Mouse (Mus musculus) forebrain, embryonic 10.5 days (tissue): ENCODE data around the gene Mettl3. TPM values are rescaled to one million over a fixed set of nuclear protein-coding genes. Genes with fewer than 3 reads are reported as not detected.
A peak's percentile ranks its signal among the peaks of the same experiment; 100 is the strongest.

Experiments used
- DNase-seq: peaks from one replicate; pipeline ENCODE4 v3.0.0-alpha.2; 2017; ENCODE audit warnings: low spot score; ENCODE audit errors: extremely low spot score
- H3K27ac ChIP-seq: fragments of 300-500 bp; sonication (generic); 2 replicates; pipeline ENCODE4 v1.5.1; 2016; ENCODE audit warnings: mild to moderate bottlenecking
- H3K27me3 ChIP-seq: fragments of 300-500 bp; sonication (generic); 2 replicates; pipeline ENCODE4 v1.6.1; 2016; ENCODE audit warnings: mild to moderate bottlenecking; ENCODE audit not compliant: poor library complexity, severe bottlenecking
- H3K36me3 ChIP-seq: fragments of 300-500 bp; sonication (generic); replicated peaks from 2 replicates; pipeline ENCODE4 v1.6.1; 2016; ENCODE audit warnings: mild to moderate bottlenecking, moderate library complexity
- H3K4me1 ChIP-seq: fragments of 300-500 bp; sonication (generic); 2 replicates; pipeline ENCODE4 v1.6.1; 2016
- H3K4me3 ChIP-seq: fragments of 300-500 bp; sonication (generic); 2 replicates; pipeline ENCODE4 v1.5.1; 2016; ENCODE audit warnings: mild to moderate bottlenecking, moderate library complexity
- H3K9me3 ChIP-seq: fragments of 300-500 bp; sonication (generic); 2 replicates; pipeline ENCODE4 v1.6.1; 2016; ENCODE audit warnings: mild to moderate bottlenecking, moderate library complexity
- WGBS: fragments of 180-500 bp; shearing (Covaris S2); methylation state at CpG from one replicate; pipeline ENCODE4 v1.1.7; 2016; 5-methylcytosine and 5-hydroxymethylcytosine counted together
- polyA plus RNA-seq: library from polyadenylated mRNA; unstranded; fragments of >200 nt; fragmentation: Nextera tagmentation; extraction: Ambion mirVana; gene quantifications from 2 replicates; pipeline ENCODE4 v1.2.1, GENCODE M21; 2016

Gene Mettl3
- 64.4 and 69.9 TPM in 2 replicates for polyA plus RNA-seq

DNA sequence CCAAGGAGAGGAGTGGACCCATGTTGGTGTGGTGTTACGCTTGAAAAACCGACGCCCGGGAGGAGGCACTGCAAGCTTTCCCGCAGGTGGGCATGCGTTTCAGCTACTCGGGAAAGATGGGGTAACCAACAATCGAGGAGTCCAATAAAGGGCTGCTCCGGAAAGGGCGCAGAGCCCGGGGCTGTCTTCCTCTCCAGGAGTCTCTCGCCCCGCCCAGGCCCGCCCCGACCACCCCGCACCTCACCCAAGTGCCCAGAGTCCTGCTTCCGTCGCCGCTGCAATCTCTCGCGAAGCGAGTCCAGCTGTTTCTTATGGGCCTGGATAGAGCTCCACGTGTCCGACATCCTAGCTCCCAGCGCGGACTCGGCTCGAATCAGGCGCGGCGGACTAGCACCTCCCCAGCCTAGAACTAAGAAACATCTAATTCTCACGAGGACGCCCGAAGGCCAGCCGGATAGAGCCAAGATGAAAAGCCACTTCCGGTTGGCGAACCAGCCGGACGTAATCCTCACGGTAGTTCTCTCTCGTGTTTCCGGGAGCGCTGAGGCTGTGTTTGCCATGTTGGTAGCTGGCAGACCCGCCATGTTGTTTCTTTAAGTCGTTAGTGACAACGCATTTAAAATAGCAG is at the start of gene Mettl3:
TSS of gene Mettl3 (minus strand) at position 485 of the 628 bp plus-strand sequence.
- Histone ChIP-seq H3K36me3 (peaks cover 33% of the 10 kb centered on the region), H3K4me3 (peak within 1 kb of the TSS; percentile 80), H3K27ac (peak within 1 kb of the TSS; percentile 95), H3K4me1 (peaks cover 17% of the 10 kb centered on the region), H3K27me3 (no peaks in the 10 kb centered on the region), H3K9me3 (no peaks in the 10 kb centered on the region)
- DNase-seq: peak; percentile 93
- 1% methylated on average over 46 of the region's 46 CpGs for WGBS

DNA sequence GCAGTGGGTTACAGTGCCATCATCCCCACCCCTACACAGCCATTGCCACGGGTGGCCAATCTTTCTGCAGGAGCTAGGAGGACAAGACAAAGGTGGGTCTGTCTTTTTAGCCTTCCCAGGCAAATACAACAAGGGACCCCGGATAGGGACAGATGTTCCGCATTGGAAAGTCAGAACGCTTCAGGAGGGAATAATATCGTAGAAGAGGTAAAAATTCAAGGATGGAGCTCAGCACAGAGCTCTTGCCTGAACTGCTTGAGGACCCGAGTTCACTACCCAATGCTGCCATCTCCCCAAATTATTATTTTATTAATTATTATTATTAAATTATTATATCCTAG is 34.6 kb upstream of the Mettl3 start:
- 82% methylated on average over 6 of the region's 6 CpGs for WGBS
- Histone ChIP-seq H3K9me3 (no peaks in the 10 kb centered on the region; the same call in 1 of the 2 replicates), H3K4me1 (peaks cover 11% of the 10 kb centered on the region; the same call in 1 of the 2 replicates), H3K4me3 (no peak overlapping the region), H3K36me3 (no peaks in the 10 kb centered on the region), H3K27me3 (no peaks in the 10 kb centered on the region), H3K27ac (no peak overlapping the region)
- no peak for DNase-seq

DNA sequence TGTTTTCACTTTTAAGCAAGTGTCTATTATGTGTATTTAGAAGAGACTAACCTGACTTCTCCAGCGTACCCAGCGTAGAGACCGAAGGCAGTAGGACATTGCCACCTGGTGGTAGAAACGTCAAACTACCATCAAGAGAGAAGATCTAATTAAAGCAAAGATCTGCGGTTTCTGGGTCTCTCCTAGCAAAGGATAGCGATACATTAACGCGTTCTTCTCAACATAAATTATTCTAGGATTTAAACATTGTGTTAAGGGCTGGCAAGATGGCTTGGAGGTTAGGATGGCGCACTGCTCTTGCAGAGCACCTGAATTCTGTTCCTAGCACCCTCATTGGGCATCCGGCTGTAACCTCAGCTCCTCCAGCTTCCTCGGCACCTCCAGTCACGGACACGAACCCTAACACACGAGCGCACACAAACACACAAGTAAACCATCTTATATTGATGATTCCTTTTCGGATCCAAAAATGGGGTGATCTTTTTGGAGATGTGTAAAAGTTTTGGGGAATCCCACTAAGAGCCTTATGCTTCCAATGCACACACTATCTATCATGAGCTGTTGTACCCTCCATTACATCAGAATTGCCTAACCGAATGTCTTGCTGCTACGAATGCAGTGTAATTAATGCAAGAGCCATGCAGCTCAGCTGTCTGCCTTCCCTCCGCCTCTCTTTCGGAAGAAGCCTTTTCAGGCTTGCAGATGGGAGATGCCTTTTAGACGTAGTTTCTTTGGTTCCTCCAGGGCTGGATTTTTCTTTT is 34.0 kb upstream of the Mettl3 start:
- 43% methylated on average over 21 of the region's 21 CpGs for WGBS
- no peak for DNase-seq
- no peak overlapping the region for H3K27ac ChIP-seq
- H3K4me3 ChIP-seq: peak overlapping the region; percentile 30; the same call in 1 of the 2 replicates
- H3K9me3 ChIP-seq: no peaks in the 10 kb centered on the region
- H3K36me3 ChIP-seq: no peaks in the 10 kb centered on the region
- peaks cover 14% of the 10 kb centered on the region; the same call in 1 of the 2 replicates for H3K4me1 ChIP-seq
- no peaks in the 10 kb centered on the region for H3K27me3 ChIP-seq

DNA sequence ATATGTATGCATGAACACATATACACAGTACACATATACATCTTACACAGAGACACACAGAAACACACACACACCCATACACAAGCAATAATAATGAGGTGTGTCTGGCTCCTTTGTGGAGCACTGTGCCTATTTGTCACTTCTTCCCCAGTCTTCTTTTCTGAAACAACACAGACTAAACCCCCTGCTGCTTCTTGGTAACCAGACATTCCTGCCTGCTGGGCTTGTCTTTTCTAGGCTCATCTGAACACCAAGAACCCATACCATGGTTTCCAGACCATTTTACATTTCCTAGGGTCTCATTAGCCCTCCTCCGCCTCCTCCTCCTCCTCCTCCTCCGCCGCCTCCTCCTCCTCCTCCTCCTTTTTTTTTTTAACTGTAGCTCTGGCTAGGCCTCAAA is 27.2 kb upstream of the Mettl3 start:
- Histone ChIP-seq H3K4me1 (peaks cover 51% of the 10 kb centered on the region), H3K9me3 (no peaks in the 10 kb centered on the region), H3K36me3 (no peaks in the 10 kb centered on the region), H3K27ac (peak overlapping the region; percentile 97), H3K4me3 (no peak overlapping the region), H3K27me3 (peaks cover 4% of the 10 kb centered on the region)
- DNase-seq: no peak
- WGBS: 45% methylated on average over 1 of the region's 3 CpGs

DNA sequence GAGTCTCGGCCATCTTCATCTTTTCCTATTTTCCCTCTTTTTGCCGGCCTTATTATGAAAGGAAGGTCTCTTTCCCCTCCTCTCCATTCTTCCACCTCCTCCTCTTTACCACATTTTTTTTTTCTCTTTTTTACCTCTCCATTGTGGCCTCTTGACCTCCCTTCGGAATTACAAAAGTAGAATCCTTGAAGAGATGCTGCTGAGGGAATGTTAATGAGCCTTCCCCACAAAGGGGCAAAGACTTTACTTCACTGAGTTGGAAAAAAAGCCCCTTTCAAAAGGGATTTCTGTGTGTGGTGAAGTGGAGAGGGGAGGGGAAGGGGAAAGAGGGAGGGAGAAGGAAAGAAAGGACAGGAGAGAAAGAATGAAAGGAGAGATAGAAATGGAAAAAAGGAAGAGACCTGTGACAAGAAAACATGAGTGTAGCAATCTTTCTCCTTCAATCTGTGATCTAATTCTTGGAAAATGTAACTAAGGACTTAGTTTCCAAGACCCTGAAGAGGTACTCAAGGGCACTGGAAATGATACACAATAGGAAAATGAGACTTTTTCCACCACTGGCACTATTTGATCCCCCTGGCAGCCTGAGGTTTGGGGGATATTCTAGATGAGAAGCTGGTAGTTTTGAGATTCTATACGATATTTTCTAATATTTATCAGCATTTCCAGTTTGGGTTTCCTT is 26.3 kb upstream of the Mettl3 start:
- no peaks in the 10 kb centered on the region for H3K9me3 ChIP-seq
- peaks cover 4% of the 10 kb centered on the region for H3K27me3 ChIP-seq
- H3K27ac ChIP-seq: peak overlapping the region; percentile 97
- WGBS: 6% methylated on average over 4 of the region's 4 CpGs
- H3K4me3 ChIP-seq: peak overlapping the region; percentile 31
- peaks cover 60% of the 10 kb centered on the region for H3K4me1 ChIP-seq
- no peaks in the 10 kb centered on the region for H3K36me3 ChIP-seq
- no peak for DNase-seq

DNA sequence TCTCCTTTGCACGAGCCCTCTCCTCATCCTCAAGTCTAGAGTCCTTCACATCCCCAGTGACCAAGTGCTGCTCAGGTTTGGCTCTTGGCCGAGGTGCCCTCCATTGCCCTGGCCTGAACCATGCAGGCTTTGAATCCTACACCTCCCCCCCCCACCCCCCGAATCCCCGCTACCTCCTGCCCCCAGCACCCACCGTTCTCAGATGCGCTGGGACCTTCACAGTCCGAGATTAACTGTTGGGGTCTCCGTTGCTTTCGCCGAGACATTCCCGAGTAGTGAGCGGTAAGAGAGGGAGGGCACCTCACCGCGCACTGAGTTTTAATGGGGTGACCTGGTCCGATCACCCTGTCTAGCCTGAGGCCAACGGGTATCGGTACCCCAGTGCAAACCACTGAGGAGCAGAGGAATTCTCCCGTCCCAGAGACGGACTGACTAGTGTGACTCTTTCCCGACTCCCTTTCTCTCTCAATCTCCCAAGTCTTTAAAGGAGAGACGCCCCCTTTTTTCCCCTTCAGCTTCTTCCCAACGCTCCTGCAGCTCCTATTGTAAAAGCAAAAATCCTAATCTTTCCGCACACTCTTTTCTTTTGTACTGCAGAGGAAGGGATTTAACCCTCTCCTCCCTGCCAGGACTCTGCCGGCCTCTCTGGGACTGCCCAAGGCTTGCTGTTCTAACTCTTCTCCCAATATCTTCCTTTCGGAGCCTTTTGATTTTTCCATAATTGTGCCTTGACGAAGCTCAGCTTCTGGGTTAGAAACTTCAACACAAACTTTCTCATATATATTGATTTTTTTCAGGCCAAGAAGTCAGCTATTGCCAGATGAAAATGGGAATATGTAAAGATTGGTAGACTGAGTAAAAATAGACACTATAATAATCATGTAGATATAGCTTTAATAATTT is 23.2 kb upstream of the Mettl3 start, which contains the start of gene Sall2:
TSS of gene Sall2 (minus strand) at position 853 of the 903 bp plus-strand sequence.
- peak within 1 kb of the TSS; percentile 97 for H3K27ac ChIP-seq
- WGBS: under 1% methylated on average over 26 of the region's 26 CpGs

DNA sequence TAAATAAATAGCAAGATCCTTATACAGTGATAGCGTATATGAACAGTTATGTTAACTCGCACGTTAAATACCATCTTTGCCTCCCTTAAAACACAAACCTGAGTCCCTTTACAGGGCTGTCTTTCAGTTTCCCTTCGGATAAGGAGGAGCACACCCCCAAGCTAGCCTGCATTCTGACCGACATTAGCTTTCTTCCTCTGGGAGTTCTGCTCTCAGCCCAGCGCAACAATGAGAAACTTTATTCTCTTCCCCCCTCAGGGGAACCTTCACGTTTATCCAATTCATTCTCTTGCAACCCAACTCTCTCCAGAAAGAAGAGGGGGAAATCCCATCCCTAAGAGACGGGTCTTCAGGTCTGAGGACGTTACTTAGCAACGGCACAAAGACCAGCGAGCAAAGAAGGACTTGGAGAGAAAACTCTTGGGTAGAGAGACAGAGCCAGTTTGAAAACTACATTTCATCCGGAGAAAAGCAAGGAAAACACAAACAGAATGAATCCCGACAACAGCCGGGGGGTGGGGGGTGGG is 22.5 kb upstream of the Mettl3 start:
- Histone ChIP-seq H3K36me3 (peaks cover 19% of the 10 kb centered on the region), H3K27me3 (peaks cover 4% of the 10 kb centered on the region), H3K4me1 (peaks cover 66% of the 10 kb centered on the region), H3K27ac (peak overlapping the region; percentile 97), H3K9me3 (no peaks in the 10 kb centered on the region), H3K4me3 (peak overlapping the region; percentile 79)
- peak; percentile 53 for DNase-seq
- under 1% methylated on average over 14 of the region's 14 CpGs for WGBS

More for the DNA sequence above, 23.2 kb upstream of the Mettl3 start, which contains the start of gene Sall2:
- Histone ChIP-seq H3K4me1 (peaks cover 72% of the 10 kb centered on the region), H3K4me3 (peak within 1 kb of the TSS; percentile 79), H3K9me3 (no peaks in the 10 kb centered on the region), H3K36me3 (peaks cover 12% of the 10 kb centered on the region), H3K27me3 (peaks cover 4% of the 10 kb centered on the region)
- peak; percentile 60 for DNase-seq

DNA sequence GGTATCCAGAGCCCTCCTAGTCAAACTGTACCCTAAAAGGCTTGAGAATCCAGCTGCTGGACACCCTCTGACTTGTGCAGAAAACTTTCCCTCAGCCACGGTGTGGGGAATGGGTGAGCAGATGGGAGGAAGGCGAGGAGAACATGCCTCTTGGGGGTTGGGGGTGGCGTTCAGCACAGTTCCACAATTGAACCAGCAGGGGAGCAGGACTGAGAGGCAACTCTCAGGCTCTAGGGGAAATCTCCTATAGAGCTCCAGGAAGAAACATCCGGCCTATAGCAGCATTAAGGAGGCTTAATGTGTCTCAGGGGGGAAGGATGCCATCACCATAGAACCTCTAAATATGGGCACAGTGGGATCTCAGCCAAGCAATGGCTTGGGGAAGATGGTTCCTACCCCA is 21.0 kb upstream of the Mettl3 start:
- WGBS: 2% methylated on average over 4 of the region's 4 CpGs
- peak overlapping the region; percentile 79 for H3K4me3 ChIP-seq

DNA sequence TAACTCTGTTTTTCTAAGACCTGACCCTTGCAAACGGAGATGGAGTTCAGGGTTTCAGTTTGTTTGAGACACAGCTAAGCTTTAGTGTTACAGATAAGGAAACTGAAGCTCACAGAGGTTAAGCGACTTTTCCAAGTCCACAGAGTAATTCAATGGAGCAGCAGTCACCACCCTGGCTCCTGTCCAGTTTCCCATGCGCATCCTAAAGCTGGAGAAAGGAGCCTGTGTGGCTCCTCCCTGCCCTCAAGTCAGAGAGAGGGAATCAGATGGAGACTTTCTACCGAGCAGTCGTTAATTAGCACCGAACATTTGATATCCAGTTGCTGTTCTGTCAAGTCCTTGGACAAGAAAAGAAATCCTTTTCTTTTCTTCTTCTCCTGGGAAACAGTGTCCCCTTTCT is 14.4 kb upstream of the Mettl3 start:
- H3K9me3 ChIP-seq: no peaks in the 10 kb centered on the region
- H3K27me3 ChIP-seq: no peaks in the 10 kb centered on the region
- H3K4me1 ChIP-seq: peaks cover 40% of the 10 kb centered on the region
- no peak overlapping the region for H3K4me3 ChIP-seq
- H3K27ac ChIP-seq: no peak overlapping the region
- WGBS: 74% methylated on average over 6 of the region's 6 CpGs
- peaks cover 55% of the 10 kb centered on the region for H3K36me3 ChIP-seq
- no peak for DNase-seq

More for the DNA sequence above, 21.0 kb upstream of the Mettl3 start:
- H3K9me3 ChIP-seq: no peaks in the 10 kb centered on the region
- peaks cover 51% of the 10 kb centered on the region for H3K4me1 ChIP-seq
- peaks cover 4% of the 10 kb centered on the region for H3K27me3 ChIP-seq
- peak overlapping the region; percentile 97 for H3K27ac ChIP-seq
- no peak for DNase-seq
- peaks cover 22% of the 10 kb centered on the region for H3K36me3 ChIP-seq

DNA sequence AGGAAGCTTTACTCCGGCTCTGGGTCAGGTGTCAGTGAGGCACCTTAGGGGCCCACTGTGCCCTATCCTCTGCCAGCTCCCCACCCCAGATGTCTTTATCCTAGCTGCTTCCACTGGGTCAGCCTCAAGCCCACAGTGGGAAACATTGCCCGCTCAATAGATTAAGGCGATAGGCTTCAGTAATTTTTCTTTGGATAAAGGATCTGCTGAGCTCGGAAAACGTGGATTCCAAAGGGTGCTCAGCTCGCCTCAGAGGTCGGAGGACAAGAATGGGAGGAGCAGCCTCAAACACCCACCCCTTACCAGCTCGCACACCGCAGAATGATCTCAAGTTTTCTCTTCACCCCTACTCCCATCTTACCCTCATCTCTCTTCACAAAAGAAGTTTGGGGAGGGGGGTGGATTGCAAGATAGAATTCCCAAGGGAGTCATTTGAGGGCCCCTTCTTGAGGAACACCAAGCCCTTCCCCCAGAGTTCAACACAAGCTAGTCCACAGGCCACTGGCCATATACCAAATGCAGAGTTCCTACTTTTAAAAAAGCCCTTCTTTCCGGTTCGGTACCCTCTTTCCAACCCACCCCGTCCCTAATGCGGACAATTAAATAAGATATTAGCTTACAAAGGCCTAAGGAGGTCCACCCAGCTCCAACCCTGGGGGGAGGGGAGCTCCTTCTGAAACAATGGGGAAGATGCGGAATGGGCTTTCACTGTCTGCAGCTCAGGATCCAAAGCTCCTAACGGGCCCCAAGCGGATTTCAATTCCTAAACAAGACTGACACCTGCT is 11.7 kb upstream of the Mettl3 start:
- 1% methylated on average over 16 of the region's 16 CpGs for WGBS
- H3K4me3 ChIP-seq: peak overlapping the region; percentile 69
- H3K9me3 ChIP-seq: peaks cover 17% of the 10 kb centered on the region; the same call in 1 of the 2 replicates
- peak; percentile 62 for DNase-seq
- peaks cover 64% of the 10 kb centered on the region for H3K4me1 ChIP-seq
- no peaks in the 10 kb centered on the region for H3K27me3 ChIP-seq
- H3K27ac ChIP-seq: peak overlapping the region; percentile 94
- peaks cover 60% of the 10 kb centered on the region for H3K36me3 ChIP-seq

DNA sequence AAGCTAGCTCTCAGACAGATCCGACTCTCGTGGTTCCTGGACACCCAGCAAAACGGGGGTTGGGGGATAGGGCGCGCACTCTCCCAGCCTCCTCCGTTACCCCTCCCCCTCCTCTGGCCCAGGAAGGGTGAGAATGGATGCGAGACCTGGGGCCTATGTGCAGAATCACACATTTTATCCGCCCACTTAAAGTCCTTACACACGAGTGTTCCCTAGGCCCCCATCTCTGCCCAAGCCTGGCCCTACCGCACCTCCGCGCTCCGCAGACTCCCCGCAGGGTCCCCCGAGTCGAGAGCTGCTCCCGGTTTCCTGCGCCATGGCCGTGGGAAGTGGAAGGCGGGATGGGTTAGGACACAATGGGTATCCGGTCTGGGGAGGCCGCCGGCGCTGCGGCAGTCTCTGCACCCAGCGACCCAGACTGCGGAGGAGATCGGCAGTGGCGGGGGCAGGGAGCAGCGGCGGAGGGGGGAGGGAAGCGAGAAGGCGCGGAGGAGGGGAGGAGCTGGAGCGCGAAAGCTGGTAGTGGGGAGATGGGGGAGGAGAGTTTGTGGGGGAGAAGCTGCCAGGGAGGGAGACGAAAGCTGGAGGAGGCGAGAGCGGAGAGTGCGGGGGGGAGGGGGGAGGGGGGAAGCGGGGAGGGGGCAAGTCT is 11.0 kb upstream of the Mettl3 start:
- Histone ChIP-seq H3K9me3 (peaks cover 22% of the 10 kb centered on the region; the same call in 1 of the 2 replicates), H3K36me3 (peaks cover 67% of the 10 kb centered on the region), H3K4me1 (peaks cover 65% of the 10 kb centered on the region), H3K27me3 (no peaks in the 10 kb centered on the region), H3K4me3 (peak overlapping the region; percentile 69), H3K27ac (peak overlapping the region; percentile 94)
- under 1% methylated on average over 32 of the region's 41 CpGs for WGBS
- peak; percentile 80 for DNase-seq
